Mouse (Mus musculus): ENCODE measurements at regions not wholly inside any gene's neighbourhood (a gene's known extent, or its start where the extent isn't known, plus 50 kb on each side); places are given as distances from the start of the nearest gene placed in this dataset.
"Not testable (repeated sequence)": the region's sequence is repeated elsewhere in the genome, so short reads cannot be mapped to it uniquely, and the experiment has no call there.

DNA sequence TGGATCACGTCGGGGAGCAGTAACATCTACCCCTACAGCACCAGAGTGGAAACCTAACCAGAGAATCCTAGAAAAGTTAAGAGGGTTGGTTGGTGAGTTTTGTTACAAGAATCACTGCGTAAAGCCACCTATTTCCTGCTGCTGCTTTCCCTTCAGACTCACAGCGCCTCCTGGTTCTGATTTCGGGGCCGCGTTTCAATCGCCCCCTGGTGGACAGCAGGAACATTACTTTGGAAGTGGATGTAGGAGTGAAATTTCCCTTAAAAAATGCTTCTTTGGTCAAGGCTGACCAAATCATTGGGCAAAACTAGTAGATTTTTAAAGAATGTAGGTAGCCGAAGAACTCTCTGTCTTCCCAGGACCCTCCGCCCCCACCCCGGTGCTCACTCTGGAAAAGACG lies 606.3 kb upstream of the Gm19410 start:
- no peak for ATAC-seq (ENCODE audit: insufficient number of reproducible peaks, insufficient read depth, low FRiP score, low TSS enrichment, low read depth)
- Histone ChIP-seq H3K9me3 (no peaks in the 10 kb centered on the region), H3K27me3 (no peaks in the 10 kb centered on the region), H3K36me3 (no peaks in the 10 kb centered on the region), H3K9ac (no peak overlapping the region), H3K27ac (no peak overlapping the region), H3K4me1 (peaks cover 4% of the 10 kb centered on the region; the same call in 1 of the 2 replicates), H3K4me2 (peak overlapping the region; percentile 32), H3K4me3 (no peak overlapping the region)
- 23% methylated on average over 12 of the region's 12 CpGs for WGBS

GRCm38 (mm10) chr8:35160230-35160629 lies 605.4 kb upstream of the Gm19410 start:
- WGBS = 89% methylated on average over 12 of the region's 12 CpGs
- H3K4me3 ChIP-seq = no peak overlapping the region
- H3K4me1 ChIP-seq = peaks cover 4% of the 10 kb centered on the region; the same call in 1 of the 2 replicates
- no peak overlapping the region for H3K27ac ChIP-seq
- no peaks in the 10 kb centered on the region for H3K27me3 ChIP-seq
- no peak overlapping the region for H3K9ac ChIP-seq
- H3K4me2 ChIP-seq = no peak overlapping the region
- H3K9me3 ChIP-seq = no peaks in the 10 kb centered on the region
- no peaks in the 10 kb centered on the region for H3K36me3 ChIP-seq
- ATAC-seq (ENCODE audit: insufficient number of reproducible peaks, insufficient read depth, low FRiP score, low TSS enrichment, low read depth) = peak; percentile 43; the same call in 1 of the 2 replicates

GRCm38 (mm10) chr8:35162166-35162565 lies 603.4 kb upstream of the Gm19410 start:
- not testable (repeated sequence) for H3K36me3 ChIP-seq

DNA sequence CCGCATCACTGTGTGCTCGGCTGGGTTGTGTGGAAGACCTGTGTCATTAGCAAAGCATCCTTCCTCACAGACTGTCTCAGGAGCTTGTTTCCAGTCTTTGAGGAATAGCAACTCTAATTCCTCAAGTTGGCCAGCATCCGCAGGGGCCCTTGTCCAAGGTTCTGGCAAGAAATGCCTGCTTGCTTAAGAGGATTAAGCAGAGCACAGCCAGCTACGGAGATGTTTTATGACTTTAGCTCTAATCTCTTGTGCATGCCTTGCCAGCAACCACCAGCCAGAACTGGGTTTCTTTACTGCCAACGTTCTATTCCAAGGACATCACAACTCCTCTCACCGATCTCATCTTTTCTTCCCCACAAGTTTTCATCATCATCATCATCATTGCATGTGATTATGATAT lies 599.0 kb upstream of the Gm19410 start:
- 84% methylated on average over 6 of the region's 6 CpGs for WGBS
- H3K27ac ChIP-seq = no peak overlapping the region
- H3K27me3 ChIP-seq = no peaks in the 10 kb centered on the region
- ATAC-seq (ENCODE audit: insufficient number of reproducible peaks, insufficient read depth, low FRiP score, low TSS enrichment, low read depth) = no peak
- H3K36me3 ChIP-seq = no peaks in the 10 kb centered on the region
- H3K4me3 ChIP-seq = no peak overlapping the region
- H3K9ac ChIP-seq = no peak overlapping the region
- H3K9me3 ChIP-seq = no peaks in the 10 kb centered on the region
- H3K4me2 ChIP-seq = no peak overlapping the region
- no peaks in the 10 kb centered on the region for H3K4me1 ChIP-seq

More at GRCm38 (mm10) chr8:35162166-35162565, 603.4 kb upstream of the Gm19410 start:
- H3K9ac ChIP-seq; H3K4me1 ChIP-seq; H3K4me2 ChIP-seq; H3K4me3 ChIP-seq; H3K27me3 ChIP-seq; H3K9me3 ChIP-seq; H3K27ac ChIP-seq; ATAC-seq (ENCODE audit: insufficient number of reproducible peaks, insufficient read depth, low FRiP score, low TSS enrichment, low read depth): not testable (repeated sequence)
- 91% methylated on average over 4 of the region's 4 CpGs for WGBS

DNA sequence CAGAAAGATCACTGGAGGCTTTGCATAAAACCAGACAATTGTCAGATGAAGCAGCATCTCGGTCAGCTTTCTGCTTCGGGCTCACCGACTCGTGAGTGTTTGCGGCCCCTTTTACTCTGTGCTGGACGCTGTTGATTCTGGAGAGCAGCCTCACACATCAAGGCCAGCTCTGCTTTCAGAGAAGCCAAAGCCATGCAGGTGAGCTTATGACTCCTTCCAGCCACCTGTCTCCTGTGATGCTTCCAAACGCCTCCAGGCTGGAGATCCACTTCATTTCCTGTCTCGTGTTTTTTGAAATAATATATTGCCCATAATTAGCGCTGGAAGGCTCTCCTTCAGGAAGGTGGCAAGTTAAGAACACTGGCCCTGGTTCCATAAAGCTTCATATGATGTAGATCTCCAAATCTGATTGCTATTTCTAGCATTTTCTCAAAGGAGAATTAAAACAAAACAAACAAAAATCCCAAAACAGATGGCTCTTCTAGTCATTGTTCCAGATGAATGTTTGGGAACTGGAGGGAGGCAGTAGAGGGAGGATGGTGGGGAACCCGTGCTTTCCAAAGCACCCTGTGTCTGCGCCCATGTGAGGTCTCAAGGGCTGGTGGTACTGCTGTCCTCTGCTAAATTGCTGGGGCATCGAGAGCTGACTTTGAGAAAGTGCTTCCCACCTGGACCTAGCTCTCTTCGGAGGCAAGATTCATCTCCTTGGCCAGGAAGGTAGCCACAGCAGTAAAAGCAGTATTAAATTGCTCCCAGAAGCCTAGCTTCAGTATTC lies 593.9 kb upstream of the Gm19410 start:
- no peaks in the 10 kb centered on the region for H3K36me3 ChIP-seq
- no peak overlapping the region for H3K4me2 ChIP-seq
- no peak overlapping the region for H3K4me3 ChIP-seq
- WGBS = 79% methylated on average over 13 of the region's 13 CpGs
- no peaks in the 10 kb centered on the region for H3K9me3 ChIP-seq
- H3K27me3 ChIP-seq = no peaks in the 10 kb centered on the region
- ATAC-seq (ENCODE audit: insufficient number of reproducible peaks, insufficient read depth, low FRiP score, low TSS enrichment, low read depth) = no peak
- H3K9ac ChIP-seq = no peak overlapping the region
- no peaks in the 10 kb centered on the region for H3K4me1 ChIP-seq
- H3K27ac ChIP-seq = no peak overlapping the region

GRCm38 (mm10) chr8:35177314-35177713 lies 588.3 kb upstream of the Gm19410 start:
- no peak overlapping the region for H3K9ac ChIP-seq
- no peak overlapping the region for H3K27ac ChIP-seq
- H3K9me3 ChIP-seq = no peaks in the 10 kb centered on the region
- no peaks in the 10 kb centered on the region for H3K36me3 ChIP-seq
- H3K4me1 ChIP-seq = no peaks in the 10 kb centered on the region
- 71% methylated on average over 5 of the region's 5 CpGs for WGBS
- ATAC-seq (ENCODE audit: insufficient number of reproducible peaks, insufficient read depth, low FRiP score, low TSS enrichment, low read depth) = no peak
- no peak overlapping the region for H3K4me2 ChIP-seq
- H3K27me3 ChIP-seq = no peaks in the 10 kb centered on the region
- no peak overlapping the region for H3K4me3 ChIP-seq

- H3K4me3 ChIP-seq = no peak overlapping the region
- ATAC-seq (ENCODE audit: insufficient number of reproducible peaks, insufficient read depth, low FRiP score, low TSS enrichment, low read depth) = no peak
- no peaks in the 10 kb centered on the region for H3K4me1 ChIP-seq
- H3K9ac ChIP-seq = no peak overlapping the region
- no peaks in the 10 kb centered on the region for H3K36me3 ChIP-seq
- WGBS = 77% methylated on average over 3 of the region's 3 CpGs
- no peak overlapping the region for H3K27ac ChIP-seq
- H3K4me2 ChIP-seq = no peak overlapping the region
- H3K27me3 ChIP-seq = no peaks in the 10 kb centered on the region
- H3K9me3 ChIP-seq = peaks cover 3% of the 10 kb centered on the region; the same call in 1 of the 2 replicates
These were observed 585.5 kb upstream of the Gm19410 start for GRCm38 (mm10) chr8:35180075-35180474.

DNA sequence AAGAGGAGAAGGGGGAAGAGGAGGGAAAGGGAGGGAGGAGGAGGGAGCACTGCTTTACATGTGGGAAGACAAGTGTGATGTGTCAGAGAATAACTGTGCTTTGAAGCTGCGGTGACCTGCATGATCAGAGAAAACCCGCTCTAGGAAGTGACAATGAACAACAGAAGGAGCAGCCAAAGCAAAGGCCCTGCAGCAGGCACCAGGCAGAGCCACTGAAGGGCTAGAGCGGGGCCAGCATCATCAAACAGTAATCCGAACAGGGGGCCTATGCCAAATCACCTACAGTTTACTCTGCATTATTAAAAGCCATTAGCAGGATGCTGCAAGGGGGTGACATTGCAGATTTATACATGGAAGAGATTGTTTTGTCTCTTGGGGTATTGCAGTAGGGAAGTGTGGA lies 583.4 kb upstream of the Gm19410 start:
- no peak overlapping the region for H3K4me2 ChIP-seq
- no peaks in the 10 kb centered on the region for H3K36me3 ChIP-seq
- H3K9me3 ChIP-seq = peaks cover 3% of the 10 kb centered on the region; the same call in 1 of the 2 replicates
- ATAC-seq (ENCODE audit: insufficient number of reproducible peaks, insufficient read depth, low FRiP score, low TSS enrichment, low read depth) = no peak
- H3K27ac ChIP-seq = no peak overlapping the region
- no peak overlapping the region for H3K9ac ChIP-seq
- no peaks in the 10 kb centered on the region for H3K27me3 ChIP-seq
- WGBS = 66% methylated on average over 4 of the region's 4 CpGs
- H3K4me1 ChIP-seq = peaks cover 3% of the 10 kb centered on the region; the same call in 1 of the 2 replicates
- H3K4me3 ChIP-seq = no peak overlapping the region

GRCm38 (mm10) chr8:35183423-35183822 lies 582.2 kb upstream of the Gm19410 start:
- Histone ChIP-seq H3K27me3 (no peaks in the 10 kb centered on the region), H3K9me3 (peaks cover 3% of the 10 kb centered on the region; the same call in 1 of the 2 replicates), H3K9ac (no peak overlapping the region), H3K36me3 (no peaks in the 10 kb centered on the region), H3K4me3 (no peak overlapping the region), H3K27ac (no peak overlapping the region), H3K4me1 (peaks cover 3% of the 10 kb centered on the region; the same call in 1 of the 2 replicates), H3K4me2 (no peak overlapping the region)
- ATAC-seq (ENCODE audit: insufficient number of reproducible peaks, insufficient read depth, low FRiP score, low TSS enrichment, low read depth) = no peak
- WGBS = 92% methylated on average over 14 of the region's 14 CpGs

DNA sequence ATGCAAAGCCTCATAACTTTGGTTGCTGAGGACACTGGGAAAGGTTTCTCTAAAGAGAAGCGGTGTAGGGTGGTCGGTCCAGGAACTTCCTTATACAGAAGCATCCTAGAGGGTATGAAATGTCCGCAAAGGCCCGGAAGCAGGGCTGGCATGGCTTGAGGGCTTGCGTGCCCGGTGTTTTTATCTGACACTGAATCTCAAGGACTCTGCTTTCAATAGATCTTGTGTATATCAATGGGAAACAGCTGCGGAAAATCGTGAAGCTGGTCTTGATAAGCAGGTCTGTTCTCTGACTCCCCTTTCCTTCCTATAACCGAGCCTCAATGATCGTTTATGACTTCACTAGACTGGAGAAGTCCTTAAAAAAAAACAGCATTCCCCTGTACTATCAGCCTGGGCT lies 580.4 kb upstream of the Gm19410 start:
- Histone ChIP-seq H3K9ac (no peak overlapping the region), H3K9me3 (peaks cover 3% of the 10 kb centered on the region; the same call in 1 of the 2 replicates), H3K27ac (peak overlapping the region; percentile 9), H3K4me1 (peaks cover 3% of the 10 kb centered on the region; the same call in 1 of the 2 replicates), H3K27me3 (no peaks in the 10 kb centered on the region), H3K36me3 (no peaks in the 10 kb centered on the region), H3K4me2 (peak overlapping the region; percentile 12), H3K4me3 (no peak overlapping the region)
- 39% methylated on average over 10 of the region's 10 CpGs for WGBS
- ATAC-seq (ENCODE audit: insufficient number of reproducible peaks, insufficient read depth, low FRiP score, low TSS enrichment, low read depth) = no peak

- WGBS = 89% methylated on average over 8 of the region's 8 CpGs
These were observed 577.1 kb upstream of the Gm19410 start for GRCm38 (mm10) chr8:35188531-35188930.

GRCm38 (mm10) chr8:35189695-35190094 lies 575.9 kb upstream of the Gm19410 start:
- Histone ChIP-seq H3K4me3 (no peak overlapping the region), H3K27me3 (no peaks in the 10 kb centered on the region), H3K4me1 (peaks cover 13% of the 10 kb centered on the region; the same call in 1 of the 2 replicates), H3K36me3 (no peaks in the 10 kb centered on the region), H3K4me2 (no peak overlapping the region), H3K9me3 (no peaks in the 10 kb centered on the region), H3K9ac (no peak overlapping the region), H3K27ac (no peak overlapping the region)
- ATAC-seq (ENCODE audit: insufficient number of reproducible peaks, insufficient read depth, low FRiP score, low TSS enrichment, low read depth) = no peak
- WGBS = 70% methylated on average over 16 of the region's 16 CpGs

More at GRCm38 (mm10) chr8:35188531-35188930, 577.1 kb upstream of the Gm19410 start:
- Histone ChIP-seq H3K4me3 (no peak overlapping the region), H3K27me3 (no peaks in the 10 kb centered on the region), H3K36me3 (no peaks in the 10 kb centered on the region), H3K4me2 (no peak overlapping the region), H3K9me3 (peaks cover under 1% of the 10 kb centered on the region; the same call in 1 of the 2 replicates), H3K27ac (no peak overlapping the region), H3K4me1 (peaks cover 5% of the 10 kb centered on the region; the same call in 1 of the 2 replicates), H3K9ac (no peak overlapping the region)
- ATAC-seq (ENCODE audit: insufficient number of reproducible peaks, insufficient read depth, low FRiP score, low TSS enrichment, low read depth) = no peak

All from embryonic facial prominence, embryonic 13.5 days (tissue).